Mouse (Mus musculus) lung, postnatal 0 days (tissue): ENCODE measurements around the gene Shcbp1l.

Experiments used
- CTCF ChIP-seq: IDR thresholded peaks from 2 replicates; pipeline ENCODE4 v1.5.1; 2016; ENCODE audit warnings: antibody characterized with exemption, mild to moderate bottlenecking
- EP300 ChIP-seq: IDR thresholded peaks from 2 replicates; pipeline ENCODE4 v1.6.1; 2016; ENCODE audit warnings: antibody characterized with exemption, mild to moderate bottlenecking, control low read depth

GRCm38 (mm10) chr1:153486767-153487499 is 62.0 kb downstream of the Shcbp1l start:
- TF ChIP-seq CTCF, result no peak
- TF ChIP-seq EP300, result no peak
